Mouse (Mus musculus) spleen, adult 2 months (tissue): Measurements from ENCODE around the gene Dmrt2.

Experiments
- CTCF ChIP-seq: fragments of 200-500 bp; IDR thresholded peaks from 2 replicates; pipeline ENCODE4 v1.5.1; 2011; ENCODE audit warnings: mild to moderate bottlenecking, inconsistent platforms; ENCODE audit not compliant: insufficient read depth, insufficient read length, insufficient replicate concordance; ENCODE audit errors: extremely low read depth
- POLR2A ChIP-seq: fragments of 200-500 bp; IDR thresholded peaks from 2 replicates; pipeline ENCODE4 v1.6.1; 2011; ENCODE audit warnings: low read depth, low read length, inconsistent platforms

DNA sequence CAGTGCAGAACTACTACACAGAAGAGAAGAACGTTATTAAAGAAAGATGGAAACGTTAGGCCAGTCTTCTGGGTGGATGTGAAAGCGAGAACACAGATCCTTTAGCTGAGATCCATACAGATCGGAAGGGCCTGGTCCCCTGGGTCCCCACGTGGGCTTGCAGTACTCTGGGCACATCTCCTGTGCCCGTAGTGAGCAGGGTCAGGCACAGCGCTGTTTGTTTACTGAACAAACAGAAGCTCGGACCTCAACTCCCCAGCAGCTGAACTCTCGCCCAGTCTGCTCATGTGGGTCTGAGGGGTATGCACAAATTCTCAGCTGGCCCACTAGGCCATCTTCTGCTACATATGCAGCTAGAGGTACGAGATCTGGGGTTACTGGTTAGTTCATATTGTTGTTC, 21.7 kb upstream of the Dmrt2 start:
- TF ChIP-seq CTCF = no peak
- no peak for TF ChIP-seq POLR2A
